Mouse (Mus musculus): ENCODE measurements around the gene Spdef. TPM values are rescaled to one million over a fixed set of nuclear protein-coding genes. Genes with fewer than 3 reads are reported as not detected.
A peak's percentile ranks its signal among the peaks of the same experiment; 100 is the strongest.

Spdef gene
- total and polyA plus RNA-seq, 2 experiments: 0.48 TPM; not detected in 1

- no peak for DNase-seq (ENCODE audit: extremely low read depth, low read depth, low spot score)
- no peak overlapping the region for H3K27ac ChIP-seq (replicated peaks; ENCODE audit: insufficient read depth, low read depth, low read length)
- H3K4me3 ChIP-seq (ENCODE audit: insufficient read depth, low read depth, low read length): no peak overlapping the region
- no peaks in the 10 kb centered on the region for H3K4me1 ChIP-seq (ENCODE audit: control insufficient read depth, insufficient read depth, low read length)
- H3K79me2 ChIP-seq (ENCODE audit: control insufficient read depth, insufficient read depth, low read length): no peaks in the 10 kb centered on the region
- no peaks in the 10 kb centered on the region for H3K36me3 ChIP-seq (ENCODE audit: control insufficient read depth, insufficient read depth, low read length)
- no peak overlapping the region for H3K9ac ChIP-seq (ENCODE audit: low read depth, low read length)
- WGBS: 88% methylated on average over 1 of the region's 1 CpGs
- no peak for TF ChIP-seq CTCF (IDR thresholded peaks at IDR 0.05; ENCODE audit: low read depth, low read length)
- no peak for TF ChIP-seq POLR2A (IDR thresholded peaks at IDR 0.05; ENCODE audit: extremely low read depth, insufficient read depth, low read length)
- no peaks in the 10 kb centered on the region for H3K27me3 ChIP-seq (ENCODE audit: control insufficient read depth, insufficient read depth, low read length)
Observed at GRCm38 (mm10) chr17:27712832-27713231, 15.9 kb downstream of the Spdef start.

- no peak for DNase-seq (ENCODE audit: extremely low read depth, low read depth, low spot score)
- Histone ChIP-seq H3K79me2 (ENCODE audit: control insufficient read depth, insufficient read depth, low read length) (no peaks in the 10 kb centered on the region), H3K4me3 (ENCODE audit: insufficient read depth, low read depth, low read length) (no peak overlapping the region), H3K9ac (ENCODE audit: low read depth, low read length) (no peak overlapping the region), H3K4me1 (ENCODE audit: control insufficient read depth, insufficient read depth, low read length) (peaks cover 2% of the 10 kb centered on the region; the same call in 1 of the 2 replicates), H3K27ac (replicated peaks; ENCODE audit: insufficient read depth, low read depth, low read length) (no peak overlapping the region), H3K36me3 (ENCODE audit: control insufficient read depth, insufficient read depth, low read length) (no peaks in the 10 kb centered on the region), H3K27me3 (ENCODE audit: control insufficient read depth, insufficient read depth, low read length) (no peaks in the 10 kb centered on the region)
- TF ChIP-seq CTCF (IDR thresholded peaks at IDR 0.05; ENCODE audit: low read depth, low read length) (no peak), POLR2A (IDR thresholded peaks at IDR 0.05; ENCODE audit: extremely low read depth, insufficient read depth, low read length) (no peak)
- 97% methylated on average over 5 of the region's 5 CpGs for WGBS
Observed at GRCm38 (mm10) chr17:27709650-27710049, 19.1 kb downstream of the Spdef start.

- Histone ChIP-seq H3K36me3 (ENCODE audit: control insufficient read depth, insufficient read depth, low read length) (no peaks in the 10 kb centered on the region), H3K4me1 (ENCODE audit: control insufficient read depth, insufficient read depth, low read length) (peaks cover 2% of the 10 kb centered on the region; the same call in 1 of the 2 replicates), H3K9ac (ENCODE audit: low read depth, low read length) (no peak overlapping the region), H3K79me2 (ENCODE audit: control insufficient read depth, insufficient read depth, low read length) (no peaks in the 10 kb centered on the region), H3K27me3 (ENCODE audit: control insufficient read depth, insufficient read depth, low read length) (no peaks in the 10 kb centered on the region), H3K4me3 (ENCODE audit: insufficient read depth, low read depth, low read length) (no peak overlapping the region), H3K27ac (replicated peaks; ENCODE audit: insufficient read depth, low read depth, low read length) (no peak overlapping the region)
- TF ChIP-seq CTCF (IDR thresholded peaks at IDR 0.05; ENCODE audit: low read depth, low read length) (no peak), POLR2A (IDR thresholded peaks at IDR 0.05; ENCODE audit: extremely low read depth, insufficient read depth, low read length) (no peak)
- peak; percentile 23 for DNase-seq (ENCODE audit: extremely low read depth, low read depth, low spot score)
- WGBS: 11% methylated on average over 24 of the region's 25 CpGs
Observed at GRCm38 (mm10) chr17:27707954-27708661, 20.6 kb downstream of the Spdef start.

GRCm38 (mm10) chr17:27705661-27706060, 23.1 kb downstream of the Spdef start:
- no peaks in the 10 kb centered on the region for H3K79me2 ChIP-seq (ENCODE audit: control insufficient read depth, insufficient read depth, low read length)
- no peak overlapping the region for H3K27ac ChIP-seq (replicated peaks; ENCODE audit: insufficient read depth, low read depth, low read length)
- 65% methylated on average over 10 of the region's 10 CpGs for WGBS
- H3K4me1 ChIP-seq (ENCODE audit: control insufficient read depth, insufficient read depth, low read length): peaks cover 2% of the 10 kb centered on the region; the same call in 1 of the 2 replicates
- TF ChIP-seq POLR2A (IDR thresholded peaks at IDR 0.05; ENCODE audit: extremely low read depth, insufficient read depth, low read length) (no peak), CTCF (IDR thresholded peaks at IDR 0.05; ENCODE audit: low read depth, low read length) (no peak)
- H3K27me3 ChIP-seq (ENCODE audit: control insufficient read depth, insufficient read depth, low read length): no peaks in the 10 kb centered on the region
- no peak for DNase-seq (ENCODE audit: extremely low read depth, low read depth, low spot score)
- H3K36me3 ChIP-seq (ENCODE audit: control insufficient read depth, insufficient read depth, low read length): no peaks in the 10 kb centered on the region
- no peak overlapping the region for H3K9ac ChIP-seq (ENCODE audit: low read depth, low read length)
- H3K4me3 ChIP-seq (ENCODE audit: insufficient read depth, low read depth, low read length): no peak overlapping the region

GRCm38 (mm10) chr17:27703961-27704621, 24.7 kb downstream of the Spdef start:
- peak; percentile 14 for DNase-seq (ENCODE audit: extremely low read depth, low read depth, low spot score)
- Histone ChIP-seq H3K9ac (ENCODE audit: low read depth, low read length) (no peak overlapping the region), H3K27ac (replicated peaks; ENCODE audit: insufficient read depth, low read depth, low read length) (no peak overlapping the region), H3K4me1 (ENCODE audit: control insufficient read depth, insufficient read depth, low read length) (peaks cover 2% of the 10 kb centered on the region; the same call in 1 of the 2 replicates), H3K4me3 (ENCODE audit: insufficient read depth, low read depth, low read length) (no peak overlapping the region), H3K79me2 (ENCODE audit: control insufficient read depth, insufficient read depth, low read length) (no peaks in the 10 kb centered on the region), H3K36me3 (ENCODE audit: control insufficient read depth, insufficient read depth, low read length) (no peaks in the 10 kb centered on the region), H3K27me3 (ENCODE audit: control insufficient read depth, insufficient read depth, low read length) (no peaks in the 10 kb centered on the region)
- TF ChIP-seq CTCF (IDR thresholded peaks at IDR 0.05; ENCODE audit: low read depth, low read length) (no peak), POLR2A (IDR thresholded peaks at IDR 0.05; ENCODE audit: extremely low read depth, insufficient read depth, low read length) (no peak)
- 68% methylated on average over 5 of the region's 5 CpGs for WGBS

Measured in liver, adult 2 months (tissue).